Mouse (Mus musculus): ENCODE data around the gene Hrg. TPM values are rescaled to one million over a fixed set of nuclear protein-coding genes. Genes with fewer than 3 reads are reported as not detected.

Hrg gene
- polyA plus RNA-seq (2014; fragmentation: Illumina TruSeq; extraction: RNeasy Lipid Tissue Mini Kit (QIAGEN cat#74804); ENCODE audit: low replicate concordance): not detected

GRCm38 (mm10) chr16:22950840-22951395 is at the start of gene Hrg:
Gene Hrg, plus strand, starts transcription at chr16:22951072.

DNA sequence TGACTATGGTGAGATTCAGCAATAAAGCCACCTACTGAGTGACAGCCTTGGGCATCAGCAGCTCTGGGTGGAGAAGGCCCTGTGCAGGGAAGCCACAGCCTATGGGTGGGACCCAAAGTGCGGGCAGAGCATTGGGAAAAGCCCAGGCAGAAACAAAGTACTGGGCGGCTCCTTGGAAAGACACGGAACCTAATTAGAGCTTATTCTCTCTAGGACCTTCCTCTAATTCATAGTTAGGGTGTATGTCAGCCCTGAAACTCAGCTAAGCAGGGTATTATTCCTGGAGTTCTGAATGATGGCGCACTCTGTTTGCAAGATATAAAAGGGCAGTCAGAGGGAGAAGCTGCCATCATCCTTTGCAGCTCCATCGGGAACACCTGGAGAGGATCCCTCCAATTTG is 32.8 kb upstream of the Hrg start, which contains the start of gene Fetub:
Fetub (plus strand) TSS at position 301 of the 400 bp plus-strand sequence.

Other genes with a start within 250 kb of the Hrg start
- not detected for gene Crygs, start 139.5 kb upstream of the Hrg start, polyA plus RNA-seq (2014; fragmentation: Illumina TruSeq; extraction: RNeasy Lipid Tissue Mini Kit (QIAGEN cat#74804); ENCODE audit: low replicate concordance)
- gene Tbccd1, start 93.4 kb upstream of the Hrg start, polyA plus RNA-seq (2014; fragmentation: Illumina TruSeq; extraction: RNeasy Lipid Tissue Mini Kit (QIAGEN cat#74804); ENCODE audit: low replicate concordance): 11.0 TPM
- gene Dnajb11, start 93.2 kb upstream of the Hrg start, polyA plus RNA-seq (2014; fragmentation: Illumina TruSeq; extraction: RNeasy Lipid Tissue Mini Kit (QIAGEN cat#74804); ENCODE audit: low replicate concordance): 51.6 TPM
- not detected for gene Ahsg, start 59.8 kb upstream of the Hrg start, polyA plus RNA-seq (2014; fragmentation: Illumina TruSeq; extraction: RNeasy Lipid Tissue Mini Kit (QIAGEN cat#74804); ENCODE audit: low replicate concordance)
- gene Fetub, start 32.7 kb upstream of the Hrg start, polyA plus RNA-seq (2014; fragmentation: Illumina TruSeq; extraction: RNeasy Lipid Tissue Mini Kit (QIAGEN cat#74804); ENCODE audit: low replicate concordance): not detected
- not detected for gene Kng2, start 78.4 kb downstream of the Hrg start, polyA plus RNA-seq (2014; fragmentation: Illumina TruSeq; extraction: RNeasy Lipid Tissue Mini Kit (QIAGEN cat#74804); ENCODE audit: low replicate concordance)
- not detected for gene Kng1, start 106.8 kb downstream of the Hrg start, polyA plus RNA-seq (2014; fragmentation: Illumina TruSeq; extraction: RNeasy Lipid Tissue Mini Kit (QIAGEN cat#74804); ENCODE audit: low replicate concordance)
- 1,412 TPM for gene Eif4a2, start 156.4 kb downstream of the Hrg start, polyA plus RNA-seq (2014; fragmentation: Illumina TruSeq; extraction: RNeasy Lipid Tissue Mini Kit (QIAGEN cat#74804); ENCODE audit: low replicate concordance)
- 38.9 TPM for gene Rfc4, start 176.7 kb downstream of the Hrg start, polyA plus RNA-seq (2014; fragmentation: Illumina TruSeq; extraction: RNeasy Lipid Tissue Mini Kit (QIAGEN cat#74804); ENCODE audit: low replicate concordance)
- 37.9 TPM for gene Adipoq, start 195.5 kb downstream of the Hrg start, polyA plus RNA-seq (2014; fragmentation: Illumina TruSeq; extraction: RNeasy Lipid Tissue Mini Kit (QIAGEN cat#74804); ENCODE audit: low replicate concordance)

Data from small intestine, adult 10 weeks (tissue).